ENCODE assay signal across 12 mouse cellular contexts in the genomic region with DNA sequence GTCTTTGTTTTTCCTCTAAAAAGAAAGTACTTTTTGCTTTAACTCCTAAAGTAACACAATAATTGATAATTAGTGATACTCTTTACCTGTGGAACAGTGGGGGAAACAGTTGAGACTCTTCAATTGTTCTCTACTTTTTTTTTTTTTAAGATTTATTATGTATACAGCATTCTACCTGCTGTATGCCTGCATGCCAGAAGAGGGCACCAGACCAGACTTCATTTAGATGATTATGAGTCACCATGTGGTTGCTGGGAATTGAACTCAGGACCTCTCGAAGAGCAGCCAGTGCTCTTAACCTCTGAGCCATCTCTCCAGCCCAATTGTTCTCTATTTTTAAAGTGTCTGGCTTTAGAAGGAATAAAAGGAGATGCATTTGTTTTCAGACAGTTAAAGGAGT. TPM values are rescaled to one million over a fixed set of nuclear protein-coding genes. Genes with fewer than 3 reads are reported as not detected.
A peak's percentile ranks its signal among the peaks of the same experiment; 100 is the strongest.
DNase-seq lines count a peak whose midpoint lies in the region; ATAC-seq lines count a peak whose summit lies in the region.
"Had no signal": no experiment of that assay in that cellular context is flagged by ENCODE, and none has a peak within 500 bp of the region (broad histone marks: within the 10 kb centered on the region; RNA-seq: fewer than 3 reads in every experiment).

No protein-coding gene starts in this region.

- peak; percentile 14 for DNase-seq in forebrain, embryonic 14.5 days (ENCODE audit: low spot score)
- DNase-seq in forebrain, embryonic 11.5 days (ENCODE audit: low spot score), result no peak
- peak; percentile 9 for DNase-seq in midbrain, embryonic 14.5 days
- no peak for DNase-seq in midbrain, embryonic 11.5 days (ENCODE audit: low spot score, missing footprints)
- DNase-seq in thymus, postnatal 14 days, result peak; percentile 45
- no peak for DNase-seq in left cerebral cortex, postnatal 25 days (ENCODE audit: low spot score in 2 of 2)
- no peak for DNase-seq in heart, embryonic 10.5 days (ENCODE audit: low spot score)
- DNase-seq: spleen, adult 18-20 months had no signal

- H3K9me3 ChIP-seq in forebrain, embryonic 14.5 days (replicated peaks; ENCODE audit: control insufficient read depth, low read length), result no peaks in the 10 kb centered on the region
- H3K9me3 ChIP-seq in forebrain, embryonic 11.5 days (ENCODE audit: control insufficient read depth, low read length), result no peaks in the 10 kb centered on the region
- H3K9me3 ChIP-seq in midbrain, embryonic 14.5 days (ENCODE audit: control insufficient read depth, low read length), result no peaks in the 10 kb centered on the region
- H3K9me3 ChIP-seq in midbrain, embryonic 11.5 days (ENCODE audit: control insufficient read depth, low read length), result no peaks in the 10 kb centered on the region
- H3K9me3 ChIP-seq in heart, embryonic 10.5 days, result no peaks in the 10 kb centered on the region
- H3K9me3 ChIP-seq: embryonic facial prominence, embryonic 10.5 days; hindbrain, embryonic 12.5 days had no signal

- no peaks in the 10 kb centered on the region for H3K27me3 ChIP-seq in forebrain, embryonic 14.5 days (replicated peaks; ENCODE audit: control insufficient read depth, insufficient read depth, low read length)
- no peaks in the 10 kb centered on the region for H3K27me3 ChIP-seq in forebrain, embryonic 11.5 days (ENCODE audit: control insufficient read depth, insufficient read depth, low read length)
- H3K27me3 ChIP-seq in midbrain, embryonic 14.5 days (ENCODE audit: control insufficient read depth, insufficient read depth, low read length), result no peaks in the 10 kb centered on the region
- H3K27me3 ChIP-seq in midbrain, embryonic 11.5 days (ENCODE audit: control insufficient read depth, insufficient read depth, low read length), result no peaks in the 10 kb centered on the region
- no peaks in the 10 kb centered on the region for H3K27me3 ChIP-seq in heart, embryonic 10.5 days (ENCODE audit: insufficient read depth, poor library complexity, severe bottlenecking)
- H3K27me3 ChIP-seq: hindbrain, embryonic 12.5 days had no signal

- no peak overlapping the region for H3K27ac ChIP-seq in forebrain, embryonic 14.5 days (ENCODE audit: low read depth, low read length)
- H3K27ac ChIP-seq in forebrain, embryonic 11.5 days (ENCODE audit: low read depth, low read length), result no peak overlapping the region
- no peak overlapping the region for H3K27ac ChIP-seq in midbrain, embryonic 14.5 days (replicated peaks; ENCODE audit: low read depth, low read length)
- H3K27ac ChIP-seq in midbrain, embryonic 11.5 days (ENCODE audit: low read depth, low read length), result no peak overlapping the region
- H3K27ac ChIP-seq in heart, embryonic 10.5 days, result no peak overlapping the region
- H3K27ac ChIP-seq: embryonic facial prominence, embryonic 10.5 days; hindbrain, embryonic 12.5 days had no signal

- peaks cover 30% of the 10 kb centered on the region for H3K36me3 ChIP-seq in forebrain, embryonic 14.5 days (ENCODE audit: control insufficient read depth, insufficient read depth, low read length)
- H3K36me3 ChIP-seq in forebrain, embryonic 11.5 days (ENCODE audit: control insufficient read depth, insufficient read depth, low read length), result peaks cover 7% of the 10 kb centered on the region
- H3K36me3 ChIP-seq in midbrain, embryonic 14.5 days (ENCODE audit: control insufficient read depth, insufficient read depth, low read length), result peaks cover 26% of the 10 kb centered on the region
- peaks cover 5% of the 10 kb centered on the region; the same call in 1 of the 2 replicates for H3K36me3 ChIP-seq in midbrain, embryonic 11.5 days (ENCODE audit: control insufficient read depth, insufficient read depth, low read length)
- H3K36me3 ChIP-seq in heart, embryonic 10.5 days, result peaks cover 44% of the 10 kb centered on the region

- no peak overlapping the region for H3K4me3 ChIP-seq in forebrain, embryonic 14.5 days (ENCODE audit: low read depth, low read length)
- H3K4me3 ChIP-seq in forebrain, embryonic 11.5 days (ENCODE audit: low read depth, low read length), result no peak overlapping the region
- no peak overlapping the region for H3K4me3 ChIP-seq in midbrain, embryonic 14.5 days (replicated peaks; ENCODE audit: low read depth, low read length)
- no peak overlapping the region for H3K4me3 ChIP-seq in midbrain, embryonic 11.5 days (ENCODE audit: low read depth, low read length)
- H3K4me3 ChIP-seq in heart, embryonic 10.5 days, result no peak overlapping the region
- H3K4me3 ChIP-seq: embryonic facial prominence, embryonic 10.5 days; hindbrain, embryonic 12.5 days had no signal

- ATAC-seq in forebrain, embryonic 14.5 days, result no peak
- no peak for ATAC-seq in forebrain, embryonic 11.5 days (replicated peaks; ENCODE audit: low FRiP score)
- no peak for ATAC-seq in midbrain, embryonic 14.5 days (ENCODE audit: low FRiP score, low TSS enrichment)
- no peak for ATAC-seq in midbrain, embryonic 11.5 days (ENCODE audit: low FRiP score)
- ATAC-seq in granulocyte monocyte progenitor cell, adult 5-6 weeks (replicated peaks; ENCODE audit: poor library complexity, severe bottlenecking), result 0 out of 2 replicates have a peak, but pooled peaks have one; percentile 33

- no peak overlapping the region for H3K9ac ChIP-seq in forebrain, embryonic 14.5 days (ENCODE audit: low read length)
- no peak overlapping the region for H3K9ac ChIP-seq in forebrain, embryonic 11.5 days (ENCODE audit: low read length)
- H3K9ac ChIP-seq in midbrain, embryonic 14.5 days (replicated peaks; ENCODE audit: low read length), result no peak overlapping the region
- H3K9ac ChIP-seq in midbrain, embryonic 11.5 days (ENCODE audit: low read length), result no peak overlapping the region
- H3K9ac ChIP-seq: hindbrain, embryonic 12.5 days had no signal

- peaks cover 8% of the 10 kb centered on the region for H3K4me1 ChIP-seq in forebrain, embryonic 14.5 days (ENCODE audit: control insufficient read depth, insufficient read depth, low read length)
- H3K4me1 ChIP-seq in forebrain, embryonic 11.5 days (replicated peaks; ENCODE audit: control insufficient read depth, insufficient read depth, low read length), result peaks cover 2% of the 10 kb centered on the region; the same call in 1 of the 2 replicates
- peaks cover 16% of the 10 kb centered on the region for H3K4me1 ChIP-seq in midbrain, embryonic 14.5 days (ENCODE audit: control insufficient read depth, insufficient read depth, low read length)
- peaks cover 3% of the 10 kb centered on the region; the same call in 1 of the 2 replicates for H3K4me1 ChIP-seq in midbrain, embryonic 11.5 days (ENCODE audit: control insufficient read depth, insufficient read depth, low read length)
- H3K4me1 ChIP-seq in heart, embryonic 10.5 days, result 0 out of 2 replicates have a peak, but pooled peaks cover 7% of the 10 kb centered on the region

- H3K4me2 ChIP-seq in forebrain, embryonic 14.5 days (ENCODE audit: low read length), result no peak overlapping the region
- H3K4me2 ChIP-seq in forebrain, embryonic 11.5 days (ENCODE audit: low read depth, low read length, severe bottlenecking), result no peak overlapping the region
- no peak overlapping the region for H3K4me2 ChIP-seq in midbrain, embryonic 14.5 days (ENCODE audit: low read length)
- no peak overlapping the region for H3K4me2 ChIP-seq in midbrain, embryonic 11.5 days
- H3K4me2 ChIP-seq: hindbrain, embryonic 12.5 days had no signal

- 100% methylated on average over 1 of the region's 1 CpGs for WGBS in forebrain, embryonic 14.5 days
- WGBS in forebrain, embryonic 11.5 days, result 92% methylated on average over 1 of the region's 1 CpGs
- 94% methylated on average over 1 of the region's 1 CpGs for WGBS in midbrain, embryonic 14.5 days
- 98% methylated on average over 1 of the region's 1 CpGs for WGBS in midbrain, embryonic 11.5 days
- 92% methylated on average over 1 of the region's 1 CpGs for WGBS in heart, embryonic 10.5 days

- intact Hi-C loops in left cerebral cortex, postnatal 25 days (cut with DNase I), result no loop called here

RNA-seq across cellular contexts. Expression of a gene that starts 5.9 kb away (rescaled TPM):
- 525 and 610 TPM in 2 replicates for polyA plus RNA-seq in forebrain, embryonic 14.5 days (2014; fragmentation: Nextera tagmentation; extraction: Ambion mirVana)
- polyA plus RNA-seq in forebrain, embryonic 11.5 days (2014; fragmentation: Nextera tagmentation; extraction: Ambion mirVana), result 452 and 505 TPM in 2 replicates
- 416 and 554 TPM in 2 replicates for polyA plus RNA-seq in midbrain, embryonic 14.5 days (2014; fragmentation: Nextera tagmentation; extraction: Ambion mirVana)
- polyA plus RNA-seq in midbrain, embryonic 11.5 days (2014; fragmentation: Nextera tagmentation; extraction: Ambion mirVana), result 522 and 609 TPM in 2 replicates
- 257 and 283 TPM in 2 replicates for total RNA-seq in granulocyte monocyte progenitor cell, adult 5-6 weeks (2014; fragmentation: Nextera tagmentation)
- total RNA-seq in granulocyte monocyte progenitor cell, adult 5-6 weeks (2017), result 739 and 762 TPM in 2 replicates
- 100 to 1,000 TPM; 235 to 238 TPM for total RNA-seq in left cerebral cortex, postnatal 25 days (2021)
- polyA plus RNA-seq in heart, embryonic 10.5 days (2016; fragmentation: Nextera tagmentation; extraction: Ambion mirVana), result 352 and 387 TPM in 2 replicates

RNA-seq across cellular contexts. Expression of a gene that starts 30.7 kb away (rescaled TPM):
- 50.6 and 67.8 TPM in 2 replicates for polyA plus RNA-seq in forebrain, embryonic 14.5 days (2014; fragmentation: Nextera tagmentation; extraction: Ambion mirVana)
- polyA plus RNA-seq in forebrain, embryonic 11.5 days (2014; fragmentation: Nextera tagmentation; extraction: Ambion mirVana), result 80.7 and 102 TPM in 2 replicates
- 59.0 and 59.8 TPM in 2 replicates for polyA plus RNA-seq in midbrain, embryonic 14.5 days (2014; fragmentation: Nextera tagmentation; extraction: Ambion mirVana)
- 108 and 116 TPM in 2 replicates for polyA plus RNA-seq in midbrain, embryonic 11.5 days (2014; fragmentation: Nextera tagmentation; extraction: Ambion mirVana)
- total RNA-seq in granulocyte monocyte progenitor cell, adult 5-6 weeks (2014; fragmentation: Nextera tagmentation), result 46.0 and 64.7 TPM in 2 replicates
- total RNA-seq in granulocyte monocyte progenitor cell, adult 5-6 weeks (2017), result 23.7 and 25.1 TPM in 2 replicates
- total RNA-seq in left cerebral cortex, postnatal 25 days (2021), result 10 to 100 TPM; 73.7 to 74.8 TPM
- polyA plus RNA-seq in heart, embryonic 10.5 days (2016; fragmentation: Nextera tagmentation; extraction: Ambion mirVana), result 67.2 and 72.1 TPM in 2 replicates

RNA-seq across cellular contexts. Expression of a gene that starts 31.9 kb away (rescaled TPM):
- polyA plus RNA-seq in forebrain, embryonic 14.5 days (2014; fragmentation: Nextera tagmentation; extraction: Ambion mirVana), result 108 and 120 TPM in 2 replicates
- 167 and 169 TPM in 2 replicates for polyA plus RNA-seq in forebrain, embryonic 11.5 days (2014; fragmentation: Nextera tagmentation; extraction: Ambion mirVana)
- 95.7 and 95.8 TPM in 2 replicates for polyA plus RNA-seq in midbrain, embryonic 14.5 days (2014; fragmentation: Nextera tagmentation; extraction: Ambion mirVana)
- polyA plus RNA-seq in midbrain, embryonic 11.5 days (2014; fragmentation: Nextera tagmentation; extraction: Ambion mirVana), result 159 and 167 TPM in 2 replicates
- 55.9 and 90.5 TPM in 2 replicates for total RNA-seq in granulocyte monocyte progenitor cell, adult 5-6 weeks (2014; fragmentation: Nextera tagmentation)
- total RNA-seq in granulocyte monocyte progenitor cell, adult 5-6 weeks (2017), result 69.0 and 97.7 TPM in 2 replicates
- total RNA-seq in left cerebral cortex, postnatal 25 days (2021), result 10 to 100 TPM; 83.6 to 83.8 TPM
- polyA plus RNA-seq in heart, embryonic 10.5 days (2016; fragmentation: Nextera tagmentation; extraction: Ambion mirVana), result 109 and 122 TPM in 2 replicates

RNA-seq across cellular contexts. Expression of a gene that starts 47.6 kb away (rescaled TPM):
- not detected in 2 replicates for polyA plus RNA-seq in forebrain, embryonic 14.5 days (2014; fragmentation: Nextera tagmentation; extraction: Ambion mirVana)
- polyA plus RNA-seq in forebrain, embryonic 11.5 days (2014; fragmentation: Nextera tagmentation; extraction: Ambion mirVana), result 0.12 TPM in 1 of 2 replicates, not detected in the other
- not detected in 2 replicates for polyA plus RNA-seq in midbrain, embryonic 14.5 days (2014; fragmentation: Nextera tagmentation; extraction: Ambion mirVana)
- polyA plus RNA-seq in midbrain, embryonic 11.5 days (2014; fragmentation: Nextera tagmentation; extraction: Ambion mirVana), result 0.19 TPM in 1 of 2 replicates, not detected in the other
- not detected in 2 replicates for total RNA-seq in granulocyte monocyte progenitor cell, adult 5-6 weeks (2014; fragmentation: Nextera tagmentation)
- not detected in 2 replicates for total RNA-seq in granulocyte monocyte progenitor cell, adult 5-6 weeks (2017)
- not detected for total RNA-seq in left cerebral cortex, postnatal 25 days (2021)
- not detected in 2 replicates for polyA plus RNA-seq in heart, embryonic 10.5 days (2016; fragmentation: Nextera tagmentation; extraction: Ambion mirVana)
- polyA plus RNA-seq: embryonic facial prominence, embryonic 10.5 days; hindbrain, embryonic 12.5 days; liver, adult 2 months had no signal

Comparison
In these comparisons a context has a peak if more than half of its experiments do, and no peak if none do; other contexts are left out.
1. DNase-seq: peak in forebrain, embryonic 14.5 days (single experiment), midbrain, embryonic 14.5 days (single experiment) and thymus, postnatal 14 days (single experiment); none in forebrain, embryonic 11.5 days (single experiment), midbrain, embryonic 11.5 days (single experiment), left cerebral cortex, postnatal 25 days (0 of 2) and heart, embryonic 10.5 days (single experiment).